ENCODE assay signal across 11 mouse cellular contexts in the genomic region with DNA sequence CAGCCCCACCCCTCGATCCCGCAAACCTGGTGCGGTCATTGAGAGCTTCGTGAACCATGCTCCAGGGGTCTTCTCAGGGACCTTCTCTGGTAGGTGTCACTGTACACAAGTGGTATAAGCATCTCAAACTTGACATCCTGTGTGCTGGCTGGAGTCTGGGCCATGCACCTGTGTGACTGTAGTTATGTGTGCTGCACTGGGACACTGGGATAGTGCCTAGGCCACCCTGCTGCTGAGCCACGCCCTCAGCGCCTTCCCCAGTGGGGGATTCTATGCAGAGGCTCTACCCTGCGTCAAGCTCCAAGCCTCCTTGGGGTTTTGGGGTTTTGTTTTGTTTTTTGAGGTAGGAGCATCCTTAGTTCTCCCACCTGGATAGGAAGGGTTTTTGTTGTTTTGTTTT. TPM values are rescaled to one million over a fixed set of nuclear protein-coding genes. Genes with fewer than 3 reads are reported as not detected.
DNase-seq lines count a peak whose midpoint lies in the region; ATAC-seq and TF ChIP-seq lines count a peak whose summit lies in the region.
"Had no signal": no experiment of that assay in that cellular context is flagged by ENCODE, and none has a peak within 500 bp of the region (broad histone marks: within the 10 kb centered on the region; RNA-seq: fewer than 3 reads in every experiment).

No protein-coding gene starts in this region.

- H3K4me1 ChIP-seq in heart, embryonic 12.5 days (replicated peaks): peaks cover 78% of the 10 kb centered on the region
- peaks cover 37% of the 10 kb centered on the region for H3K4me1 ChIP-seq in spleen, adult 2 months (ENCODE audit: control insufficient read depth, insufficient read depth, insufficient read length)
- peaks cover 62% of the 10 kb centered on the region for H3K4me1 ChIP-seq in liver, postnatal 0 days (ENCODE audit: insufficient read depth)

- intact Hi-C loops in heart, postnatal 10 days (cut with DNase I): no loop called here
- intact Hi-C loops in left cerebral cortex, postnatal 4 days (cut with DNase I): no loop called here

- TF ChIP-seq POLR2A in spleen, adult 2 months (IDR thresholded peaks at IDR 0.05; ENCODE audit: low read depth, low read length): no peak

- H3K4me3 ChIP-seq in heart, embryonic 12.5 days: 0 out of 2 replicates have a peak overlapping the region, but pooled peaks have one; percentile 0
- H3K4me3 ChIP-seq in spleen, adult 2 months (ENCODE audit: extremely low read depth, insufficient read depth, insufficient read length): no peak overlapping the region
- no peak overlapping the region for H3K4me3 ChIP-seq in liver, postnatal 0 days (ENCODE audit: low read depth, low read length)
- H3K4me3 ChIP-seq: embryonic facial prominence, embryonic 15.5 days had no signal

- peak overlapping the region; percentile 100; the same call in 1 of the 2 replicates for H3K9ac ChIP-seq in heart, embryonic 12.5 days
- no peak overlapping the region for H3K9ac ChIP-seq in liver, postnatal 0 days (replicated peaks)

- no peaks in the 10 kb centered on the region for H3K9me3 ChIP-seq in heart, embryonic 12.5 days (replicated peaks)
- H3K9me3 ChIP-seq in liver, postnatal 0 days (ENCODE audit: low read length): no peaks in the 10 kb centered on the region
- H3K9me3 ChIP-seq: embryonic facial prominence, embryonic 15.5 days had no signal

- 84% methylated on average over 7 of the region's 7 CpGs for WGBS in heart, embryonic 12.5 days
- WGBS in spleen, adult 2 months: 94% methylated on average over 7 of the region's 7 CpGs
- WGBS in liver, postnatal 0 days (ENCODE audit: insufficient replicate concordance): 87% methylated on average over 7 of the region's 7 CpGs

- no peak for DNase-seq in heart, postnatal 10 days
- DNase-seq in spleen, adult 2 months (ENCODE audit: low read depth in 1 of 2, low spot score in 2 of 2): no peak
- no peak for DNase-seq in spleen, postnatal 14 days (ENCODE audit: low spot score in 2 of 2)
- no peak for DNase-seq in liver, postnatal 0 days
- no peak for DNase-seq in thymus, adult 18-20 months
- no peak for DNase-seq in left cerebral cortex, postnatal 4 days
- no peak for DNase-seq in thymus, postnatal 10 days (ENCODE audit: low spot score in 2 of 2)
- DNase-seq: layer of hippocampus, adult 9-11 months; lung, postnatal 36 days had no signal

- H3K36me3 ChIP-seq in heart, embryonic 12.5 days: peaks cover 81% of the 10 kb centered on the region
- H3K36me3 ChIP-seq in spleen, adult 2 months (ENCODE audit: control insufficient read depth, insufficient read depth, low read length): peaks cover 54% of the 10 kb centered on the region
- peaks cover 58% of the 10 kb centered on the region for H3K36me3 ChIP-seq in liver, postnatal 0 days (replicated peaks; ENCODE audit: insufficient read depth, low read length)

- peak overlapping the region; percentile 98; the same call in 1 of the 2 replicates for H3K27ac ChIP-seq in heart, embryonic 12.5 days (ENCODE audit: poor library complexity, severe bottlenecking)
- H3K27ac ChIP-seq in spleen, adult 2 months (ENCODE audit: insufficient read depth, low read length): 0 out of 2 replicates have a peak overlapping the region, but pooled peaks have one; percentile 4
- peak overlapping the region; percentile 19; the same call in 1 of the 2 replicates for H3K27ac ChIP-seq in liver, postnatal 0 days (ENCODE audit: low read depth)

- TF ChIP-seq EP300 in liver, postnatal 0 days (IDR thresholded peaks at IDR 0.05; ENCODE audit: low read depth): no peak

- no peak overlapping the region for H3K4me2 ChIP-seq in heart, embryonic 12.5 days
- no peak overlapping the region for H3K4me2 ChIP-seq in liver, postnatal 0 days (ENCODE audit: low read depth, low read length)

- H3K27me3 ChIP-seq in heart, embryonic 12.5 days (replicated peaks): no peaks in the 10 kb centered on the region
- no peaks in the 10 kb centered on the region for H3K27me3 ChIP-seq in spleen, adult 2 months (ENCODE audit: control insufficient read depth, insufficient read depth, low read length)
- no peaks in the 10 kb centered on the region for H3K27me3 ChIP-seq in liver, postnatal 0 days (ENCODE audit: insufficient read depth, low read length)
- H3K27me3 ChIP-seq: embryonic facial prominence, embryonic 15.5 days had no signal

- ATAC-seq in heart, embryonic 12.5 days (ENCODE audit: insufficient number of reproducible peaks, low FRiP score): no peak
- ATAC-seq in liver, postnatal 0 days: no peak

- TF ChIP-seq CTCF in spleen, adult 2 months (IDR thresholded peaks at IDR 0.05; ENCODE audit: extremely low read depth, insufficient read depth, insufficient read length, insufficient replicate concordance): no peak
- no peak for TF ChIP-seq CTCF in liver, postnatal 0 days (IDR thresholded peaks at IDR 0.05; ENCODE audit: low read depth)

RNA-seq across cellular contexts. Expression of a gene that starts 6.3 kb away (rescaled TPM):
- polyA plus RNA-seq in heart, embryonic 12.5 days (2016; fragmentation: Nextera tagmentation; extraction: Ambion mirVana): 25.9 and 28.9 TPM in 2 replicates
- total RNA-seq in heart, postnatal 10 days (2021): 100 to 1,000 TPM; 132 to 190 TPM
- 128 and 157 TPM in 2 replicates for polyA plus RNA-seq in spleen, adult 2 months (2012; rRNA removed)
- polyA plus RNA-seq in liver, postnatal 0 days (2015; fragmentation: Nextera tagmentation; extraction: Ambion mirVana): 3.0 and 4.3 TPM in 2 replicates
- total RNA-seq in left cerebral cortex, postnatal 4 days (2021): 100 to 1,000 TPM; 158 to 163 TPM

RNA-seq across cellular contexts. Expression of a gene that starts 11.4 kb away (rescaled TPM):
- 110 and 118 TPM in 2 replicates for polyA plus RNA-seq in heart, embryonic 12.5 days (2016; fragmentation: Nextera tagmentation; extraction: Ambion mirVana)
- total RNA-seq in heart, postnatal 10 days (2021): 100 to 1,000 TPM; 113 to 134 TPM
- polyA plus RNA-seq in spleen, adult 2 months (2012; rRNA removed): 144 and 151 TPM in 2 replicates
- polyA plus RNA-seq in liver, postnatal 0 days (2015; fragmentation: Nextera tagmentation; extraction: Ambion mirVana): 87.0 and 93.3 TPM in 2 replicates
- total RNA-seq in left cerebral cortex, postnatal 4 days (2021): 100 to 1,000 TPM; 211 to 228 TPM

RNA-seq across cellular contexts. Expression of a gene that starts 13.7 kb away (rescaled TPM):
- polyA plus RNA-seq in heart, embryonic 12.5 days (2016; fragmentation: Nextera tagmentation; extraction: Ambion mirVana): 1.7 and 3.6 TPM in 2 replicates
- total RNA-seq in heart, postnatal 10 days (2021): 1 to 10 TPM; 3.2 to 4.1 TPM
- polyA plus RNA-seq in spleen, adult 2 months (2012; rRNA removed): 11.9 and 13.4 TPM in 2 replicates
- polyA plus RNA-seq in liver, postnatal 0 days (2015; fragmentation: Nextera tagmentation; extraction: Ambion mirVana): 0.11 and 0.18 TPM in 2 replicates
- total RNA-seq in left cerebral cortex, postnatal 4 days (2021): 100 to 1,000 TPM; 299 to 316 TPM

RNA-seq across cellular contexts. Expression of a gene that starts 16.0 kb away (rescaled TPM):
- polyA plus RNA-seq in heart, embryonic 12.5 days (2016; fragmentation: Nextera tagmentation; extraction: Ambion mirVana): 827 and 861 TPM in 2 replicates
- 1,000 to 10,000 TPM; 1,058 to 1,125 TPM for total RNA-seq in heart, postnatal 10 days (2021)
- polyA plus RNA-seq in spleen, adult 2 months (2012; rRNA removed): 592 and 782 TPM in 2 replicates
- polyA plus RNA-seq in liver, postnatal 0 days (2015; fragmentation: Nextera tagmentation; extraction: Ambion mirVana): 537 and 576 TPM in 2 replicates
- total RNA-seq in left cerebral cortex, postnatal 4 days (2021): 100 to 1,000 TPM; 247 to 270 TPM

RNA-seq across cellular contexts. Expression of a gene that starts 18.4 kb away (rescaled TPM):
- 10.4 and 11.7 TPM in 2 replicates for polyA plus RNA-seq in heart, embryonic 12.5 days (2016; fragmentation: Nextera tagmentation; extraction: Ambion mirVana)
- total RNA-seq in heart, postnatal 10 days (2021): 1 to 10 TPM; 3.1 to 3.4 TPM
- 10.8 TPM in 2 replicates for polyA plus RNA-seq in spleen, adult 2 months (2012; rRNA removed)
- polyA plus RNA-seq in liver, postnatal 0 days (2015; fragmentation: Nextera tagmentation; extraction: Ambion mirVana): 6.7 and 6.8 TPM in 2 replicates
- 1 to 10 TPM; 6.0 to 6.1 TPM for total RNA-seq in left cerebral cortex, postnatal 4 days (2021)

Comparison
In these comparisons a context has a peak if more than half of its experiments do, and no peak if none do; other contexts are left out.
1. H3K27ac ChIP-seq: peak in every context shown above with its lines; median percentile 98 in heart, embryonic 12.5 days; 19 in liver, postnatal 0 days; 4 in spleen, adult 2 months.